Mouse (Mus musculus) cerebellum, adult 2 months (tissue): ENCODE measurements at regions not wholly inside any gene's neighbourhood (a gene's known extent, or its start where the extent isn't known, plus 50 kb on each side); places are given as distances from the start of the nearest gene placed in this dataset.

Experiments used
- CTCF ChIP-seq: fragments of 200-500 bp; IDR thresholded peaks from 2 replicates; pipeline ENCODE4 v1.5.1; 2011; ENCODE audit warnings: low read depth, mild to moderate bottlenecking, control low read depth, low read length, moderate library complexity, borderline replicate concordance; ENCODE audit not compliant: insufficient read depth
- POLR2A ChIP-seq: fragments of 200-500 bp; IDR thresholded peaks from 2 replicates; pipeline ENCODE4 v1.6.1; 2011; ENCODE audit warnings: low read length, control low read depth, borderline replicate concordance; ENCODE audit not compliant: insufficient read depth

GRCm38 (mm10) chr4:149827784-149828183 is 53.7 kb upstream of the Slc25a33 start:
- TF ChIP-seq CTCF (no peak), POLR2A (no peak)
